Mouse (Mus musculus) induced T-regulatory cell, adult 2 months (primary cell): ENCODE measurements at regions not wholly inside any gene's neighbourhood (a gene's known extent, or its start where the extent isn't known, plus 50 kb on each side); places are given as distances from the start of the nearest gene placed in this dataset.

Source experiments
- DNase-seq: peaks from one replicate; pipeline ENCODE4 v3.0.0-alpha.2; 2012; ENCODE audit warnings: low read depth

GRCm38 (mm10) chr9:101551256-101551655, 299.7 kb upstream of the Ppp2r3a start:
- DNase-seq = no peak

- DNase-seq = no peak
Observed at GRCm38 (mm10) chr9:101546213-101546832, 294.7 kb upstream of the Ppp2r3a start.

GRCm38 (mm10) chr9:101518137-101518536, 266.5 kb upstream of the Ppp2r3a start:
- no peak for DNase-seq

GRCm38 (mm10) chr9:101510807-101511206, 259.2 kb upstream of the Ppp2r3a start:
- no peak for DNase-seq

- no peak for DNase-seq
Observed at GRCm38 (mm10) chr9:101509196-101509595, 257.6 kb upstream of the Ppp2r3a start.

- no peak for DNase-seq
Observed at GRCm38 (mm10) chr9:101507023-101507690, 255.6 kb upstream of the Ppp2r3a start.

GRCm38 (mm10) chr9:101501706-101502465, 250.3 kb upstream of the Ppp2r3a start:
- no peak for DNase-seq

GRCm38 (mm10) chr9:101501036-101501435, 249.4 kb upstream of the Ppp2r3a start:
- DNase-seq = no peak

GRCm38 (mm10) chr9:101498721-101499120, 247.1 kb upstream of the Ppp2r3a start:
- no peak for DNase-seq

- no peak for DNase-seq
Observed at GRCm38 (mm10) chr9:101495768-101496167, 244.2 kb upstream of the Ppp2r3a start.

GRCm38 (mm10) chr9:101489013-101489412, 237.4 kb upstream of the Ppp2r3a start:
- DNase-seq = no peak

- DNase-seq = no peak
Observed at GRCm38 (mm10) chr9:101476223-101476622, 224.6 kb upstream of the Ppp2r3a start.

- no peak for DNase-seq
Observed at GRCm38 (mm10) chr9:101473074-101473461, 221.5 kb upstream of the Ppp2r3a start.

- no peak for DNase-seq
Observed at GRCm38 (mm10) chr9:101472101-101473073, 220.8 kb upstream of the Ppp2r3a start.

GRCm38 (mm10) chr9:101471665-101472064, 220.1 kb upstream of the Ppp2r3a start:
- no peak for DNase-seq

- no peak for DNase-seq
Observed at GRCm38 (mm10) chr9:101469756-101470155, 218.2 kb upstream of the Ppp2r3a start.

- no peak for DNase-seq
Observed at GRCm38 (mm10) chr9:101464727-101465427, 213.3 kb upstream of the Ppp2r3a start.

- no peak for DNase-seq
Observed at GRCm38 (mm10) chr9:101458947-101459627, 207.5 kb upstream of the Ppp2r3a start.

GRCm38 (mm10) chr9:101458306-101458946, 206.8 kb upstream of the Ppp2r3a start:
- DNase-seq = no peak

GRCm38 (mm10) chr9:101446316-101446715, 194.7 kb upstream of the Ppp2r3a start:
- no peak for DNase-seq
